Mouse (Mus musculus): Measurements from ENCODE around the gene Acvr1.
A peak's percentile ranks its signal among the peaks of the same experiment; 100 is the strongest.

- no peak for TF ChIP-seq EP300 (optimal IDR thresholded peaks at IDR 0.05)
- peak; percentile 51 for TF ChIP-seq CTCF (IDR thresholded peaks at IDR 0.05; ENCODE audit: low read depth)
These were observed 151.9 kb downstream of the Acvr1 start for GRCm38 (mm10) chr2:58415037-58415436.
